Mouse (Mus musculus): Measurements from ENCODE around the gene Dis3l. TPM values are rescaled to one million over a fixed set of nuclear protein-coding genes. Genes with fewer than 3 reads are reported as not detected.

The Dis3l gene
- total and polyA plus RNA-seq, 2 experiments from 2014 or later = 18.1 to 18.5 TPM

DNA sequence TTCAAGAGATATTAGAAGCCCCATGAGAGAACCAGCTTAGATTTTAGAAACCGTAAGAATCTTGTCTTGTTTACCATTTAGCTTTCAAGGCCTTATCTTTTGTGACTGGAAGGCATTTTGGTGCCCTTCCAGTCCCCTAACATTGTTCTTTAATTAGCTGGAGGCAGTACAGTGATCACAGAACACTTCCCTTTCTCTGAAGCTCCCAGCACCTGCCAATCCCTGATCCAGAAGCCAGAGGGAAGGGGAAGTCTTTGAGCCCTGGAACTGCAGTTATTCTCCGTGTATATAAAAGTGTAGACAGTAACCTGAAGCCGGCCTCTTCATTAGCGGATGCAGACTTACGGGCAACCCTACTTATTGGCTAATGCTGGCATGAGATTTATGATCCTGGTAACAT is 8.4 kb upstream of the Dis3l start:
- no peaks in the 10 kb centered on the region for H3K9me3 ChIP-seq (ENCODE audit: low read length)
- no peak for ATAC-seq (ENCODE audit: low FRiP score)
- TF ChIP-seq CTCF (IDR thresholded peaks at IDR 0.05) = peak; percentile 20; the same call in 1 of the 2 replicates
- no peak for DNase-seq (ENCODE audit: low spot score)
- H3K4me2 ChIP-seq (ENCODE audit: low read depth, low read length, poor library complexity, severe bottlenecking) = no peak overlapping the region
- WGBS = 40% methylated on average over 5 of the region's 5 CpGs
- no peak overlapping the region for H3K4me3 ChIP-seq (ENCODE audit: low read depth, low read length)
- H3K36me3 ChIP-seq (ENCODE audit: insufficient read depth, low read length) = no peaks in the 10 kb centered on the region
- no peaks in the 10 kb centered on the region for H3K27me3 ChIP-seq (ENCODE audit: insufficient read depth, low read length)
- H3K4me1 ChIP-seq (ENCODE audit: insufficient read depth, low read length) = no peaks in the 10 kb centered on the region
- H3K9ac ChIP-seq (replicated peaks; ENCODE audit: low read length, poor library complexity, severe bottlenecking) = no peak overlapping the region
- no peak overlapping the region for H3K27ac ChIP-seq (ENCODE audit: low read depth, low read length)

- DNase-seq (ENCODE audit: low spot score) = peak; percentile 74
- H3K27me3 ChIP-seq (ENCODE audit: insufficient read depth, low read length) = no peaks in the 10 kb centered on the region
- H3K9me3 ChIP-seq (ENCODE audit: low read length) = no peaks in the 10 kb centered on the region
- H3K9ac ChIP-seq (replicated peaks; ENCODE audit: low read length, poor library complexity, severe bottlenecking) = no peak overlapping the region
- WGBS = 0% methylated on average over 1 of the region's 1 CpGs
- H3K36me3 ChIP-seq (ENCODE audit: insufficient read depth, low read length) = no peaks in the 10 kb centered on the region
- no peak overlapping the region for H3K4me3 ChIP-seq (ENCODE audit: low read depth, low read length)
- no peak overlapping the region for H3K4me2 ChIP-seq (ENCODE audit: low read depth, low read length, poor library complexity, severe bottlenecking)
- TF ChIP-seq CTCF (IDR thresholded peaks at IDR 0.05) = peak; percentile 85
- no peak for ATAC-seq (ENCODE audit: low FRiP score)
- H3K27ac ChIP-seq (ENCODE audit: low read depth, low read length) = no peak overlapping the region
- no peaks in the 10 kb centered on the region for H3K4me1 ChIP-seq (ENCODE audit: insufficient read depth, low read length)
Observed at GRCm38 (mm10) chr9:64347377-64347776, 6.3 kb upstream of the Dis3l start.

GRCm38 (mm10) chr9:64345931-64346330 is 4.8 kb upstream of the Dis3l start:
- no peak for ATAC-seq (ENCODE audit: low FRiP score)
- no peaks in the 10 kb centered on the region for H3K4me1 ChIP-seq (ENCODE audit: insufficient read depth, low read length)

GRCm38 (mm10) chr9:64343656-64344055 is 2.6 kb upstream of the Dis3l start:
- ATAC-seq (ENCODE audit: low FRiP score) = no peak
- Histone ChIP-seq H3K9me3 (ENCODE audit: low read length) (no peaks in the 10 kb centered on the region), H3K4me1 (ENCODE audit: insufficient read depth, low read length) (no peaks in the 10 kb centered on the region), H3K4me2 (ENCODE audit: low read depth, low read length, poor library complexity, severe bottlenecking) (no peak overlapping the region), H3K4me3 (ENCODE audit: low read depth, low read length) (no peak overlapping the region), H3K9ac (replicated peaks; ENCODE audit: low read length, poor library complexity, severe bottlenecking) (no peak overlapping the region), H3K27ac (ENCODE audit: low read depth, low read length) (no peak overlapping the region), H3K27me3 (ENCODE audit: insufficient read depth, low read length) (no peaks in the 10 kb centered on the region), H3K36me3 (ENCODE audit: insufficient read depth, low read length) (no peaks in the 10 kb centered on the region)
- no peak for TF ChIP-seq CTCF (IDR thresholded peaks at IDR 0.05)
- DNase-seq (ENCODE audit: low spot score) = no peak
- 94% methylated on average over 2 of the region's 2 CpGs for WGBS

More at GRCm38 (mm10) chr9:64345931-64346330, 4.8 kb upstream of the Dis3l start:
- Histone ChIP-seq H3K27ac (ENCODE audit: low read depth, low read length) (no peak overlapping the region), H3K4me3 (ENCODE audit: low read depth, low read length) (no peak overlapping the region), H3K36me3 (ENCODE audit: insufficient read depth, low read length) (no peaks in the 10 kb centered on the region), H3K9me3 (ENCODE audit: low read length) (no peaks in the 10 kb centered on the region), H3K27me3 (ENCODE audit: insufficient read depth, low read length) (no peaks in the 10 kb centered on the region), H3K9ac (replicated peaks; ENCODE audit: low read length, poor library complexity, severe bottlenecking) (no peak overlapping the region), H3K4me2 (ENCODE audit: low read depth, low read length, poor library complexity, severe bottlenecking) (no peak overlapping the region)
- no peak for DNase-seq (ENCODE audit: low spot score)
- TF ChIP-seq CTCF (IDR thresholded peaks at IDR 0.05) = no peak
- WGBS = 68% methylated on average over 5 of the region's 5 CpGs

- H3K4me2 ChIP-seq (ENCODE audit: low read depth, low read length, poor library complexity, severe bottlenecking) = 0 out of 2 replicates have a peak overlapping the region, but pooled peaks have one; percentile 82
- no peak overlapping the region for H3K9ac ChIP-seq (replicated peaks; ENCODE audit: low read length, poor library complexity, severe bottlenecking)
- WGBS = 78% methylated on average over 8 of the region's 8 CpGs
- H3K36me3 ChIP-seq (ENCODE audit: insufficient read depth, low read length) = 0 out of 2 replicates have a peak, but pooled peaks cover under 1% of the 10 kb centered on the region
- peak overlapping the region; percentile 99 for H3K27ac ChIP-seq (ENCODE audit: low read depth, low read length)
- H3K27me3 ChIP-seq (ENCODE audit: insufficient read depth, low read length) = no peaks in the 10 kb centered on the region
- no peak for TF ChIP-seq CTCF (IDR thresholded peaks at IDR 0.05)
- no peak for ATAC-seq (ENCODE audit: low FRiP score)
- H3K9me3 ChIP-seq (ENCODE audit: low read length) = no peaks in the 10 kb centered on the region
- no peaks in the 10 kb centered on the region for H3K4me1 ChIP-seq (ENCODE audit: insufficient read depth, low read length)
- DNase-seq (ENCODE audit: low spot score) = no peak
- H3K4me3 ChIP-seq (ENCODE audit: low read depth, low read length) = no peak overlapping the region
Observed at GRCm38 (mm10) chr9:64341671-64342070, 583 bp upstream of the Dis3l start.

GRCm38 (mm10) chr9:64340351-64341253 is 486 bp downstream of the Dis3l start:
- no peaks in the 10 kb centered on the region for H3K9me3 ChIP-seq (ENCODE audit: low read length)
- DNase-seq (ENCODE audit: low spot score) = peak; percentile 79
- no peak for TF ChIP-seq CTCF (IDR thresholded peaks at IDR 0.05)
- H3K4me3 ChIP-seq (ENCODE audit: low read depth, low read length) = peak overlapping the region; percentile 44
- H3K36me3 ChIP-seq (ENCODE audit: insufficient read depth, low read length) = peaks cover 10% of the 10 kb centered on the region
- no peaks in the 10 kb centered on the region for H3K27me3 ChIP-seq (ENCODE audit: insufficient read depth, low read length)
- H3K4me2 ChIP-seq (ENCODE audit: low read depth, low read length, poor library complexity, severe bottlenecking) = peak overlapping the region; percentile 82
- no peaks in the 10 kb centered on the region for H3K4me1 ChIP-seq (ENCODE audit: insufficient read depth, low read length)
- under 1% methylated on average over 72 of the region's 85 CpGs for WGBS
- peak overlapping the region; percentile 99 for H3K9ac ChIP-seq (replicated peaks; ENCODE audit: low read length, poor library complexity, severe bottlenecking)
- peak; percentile 84 for ATAC-seq (ENCODE audit: low FRiP score)
- peak overlapping the region; percentile 99 for H3K27ac ChIP-seq (ENCODE audit: low read depth, low read length)
